Mouse (Mus musculus) CD4-positive, CD25-positive, alpha-beta regulatory T cell, adult 2 months (primary cell): Measurements from ENCODE around the gene Tprkb.
A peak's percentile ranks its signal among the peaks of the same experiment; 100 is the strongest.
"Not testable (repeated sequence)": the region's sequence is repeated elsewhere in the genome, so short reads cannot be mapped to it uniquely, and the experiment has no call there.

Source experiments
- DNase-seq: peaks from one replicate; pipeline ENCODE4 v3.0.0-alpha.2; 2012; ENCODE audit warnings: low read depth, low spot score

Gene Tprkb

GRCm38 (mm10) chr6:85911587-85911986 lies at the start of gene Tprkb:
Tprkb (plus strand) TSS chr6:85911865.
- DNase-seq: no peak

DNA sequence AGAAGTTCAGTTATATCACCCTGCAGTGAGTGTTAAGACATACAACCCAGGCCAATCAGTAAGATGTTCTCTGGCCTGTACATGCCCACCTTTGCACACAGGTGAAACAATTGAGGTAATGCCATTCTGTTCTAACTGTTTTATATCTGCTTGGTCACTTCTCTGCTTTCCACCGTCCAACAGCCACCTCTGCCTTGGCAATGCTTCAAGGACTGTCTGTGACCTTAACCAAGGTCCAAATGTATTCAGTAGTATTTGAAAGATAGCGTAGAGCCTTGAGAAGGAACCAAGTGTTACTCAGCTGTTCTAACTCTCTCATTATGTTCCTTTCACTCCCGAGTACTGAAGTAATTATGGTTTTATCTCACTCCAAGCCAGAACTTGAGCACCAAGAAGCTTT lies 49.1 kb upstream of the Tprkb start:
- DNase-seq: no peak

GRCm38 (mm10) chr6:85863136-85863535 lies 48.5 kb upstream of the Tprkb start:
- DNase-seq: no peak

GRCm38 (mm10) chr6:85863840-85864239 lies 47.8 kb upstream of the Tprkb start:
- no peak for DNase-seq

GRCm38 (mm10) chr6:85864900-85865639 lies 46.6 kb upstream of the Tprkb start:
- DNase-seq: not testable (repeated sequence)

DNA sequence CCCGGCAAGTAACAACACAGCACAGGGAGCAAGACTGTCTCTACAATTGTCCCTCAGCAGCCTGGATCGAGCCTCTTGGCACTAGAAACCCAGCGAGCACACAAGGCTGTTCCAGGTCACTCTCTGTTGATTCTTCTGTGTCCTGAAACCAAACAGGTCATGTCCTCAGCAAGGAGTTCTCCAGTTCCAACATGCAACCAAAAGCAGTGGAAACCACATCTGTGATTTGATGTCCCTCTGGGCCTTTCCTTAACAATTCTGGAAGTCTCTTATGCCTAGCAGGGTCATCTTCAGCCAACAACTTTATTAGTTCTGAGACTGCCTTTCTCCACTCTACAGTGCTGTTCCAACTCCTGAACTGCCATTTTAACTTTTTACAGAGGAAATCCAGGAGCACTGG lies 45.5 kb upstream of the Tprkb start:
- DNase-seq: not testable (repeated sequence)

DNA sequence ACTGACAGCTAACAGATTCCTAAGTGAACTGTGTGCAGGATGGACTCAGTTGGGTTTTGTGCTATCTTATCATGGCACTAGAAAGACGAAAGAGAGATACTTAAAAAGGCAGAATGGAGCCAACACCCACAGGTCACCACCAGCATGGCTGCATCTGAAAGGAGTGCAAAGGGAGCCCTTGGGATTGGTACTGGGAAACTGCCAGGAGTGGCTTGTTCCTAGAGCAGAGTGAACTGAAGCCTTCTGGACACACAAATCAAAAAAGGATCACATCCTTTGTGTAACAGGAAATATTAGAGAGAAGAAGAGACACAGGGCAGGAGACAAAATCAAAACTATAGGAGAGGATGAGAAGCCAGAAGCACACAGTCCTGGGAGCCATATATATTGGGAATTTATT lies 44.7 kb upstream of the Tprkb start:
- DNase-seq: not testable (repeated sequence)

GRCm38 (mm10) chr6:85867726-85868690 lies 43.7 kb upstream of the Tprkb start:
- no peak for DNase-seq

GRCm38 (mm10) chr6:85869006-85869405 lies 42.7 kb upstream of the Tprkb start, which contains the start of gene Nat8f2:
Nat8f2 (minus strand) TSS chr6:85869158.
- not testable (repeated sequence) for DNase-seq

GRCm38 (mm10) chr6:85883246-85883645 lies 28.4 kb upstream of the Tprkb start:
- not testable (repeated sequence) for DNase-seq

GRCm38 (mm10) chr6:85884311-85884710 lies 27.4 kb upstream of the Tprkb start:
- no peak for DNase-seq

- DNase-seq: no peak
Observed at GRCm38 (mm10) chr6:85888961-85889360, 22.7 kb upstream of the Tprkb start.

GRCm38 (mm10) chr6:85895061-85895648 lies 16.5 kb upstream of the Tprkb start:
- DNase-seq: peak; percentile 23

DNA sequence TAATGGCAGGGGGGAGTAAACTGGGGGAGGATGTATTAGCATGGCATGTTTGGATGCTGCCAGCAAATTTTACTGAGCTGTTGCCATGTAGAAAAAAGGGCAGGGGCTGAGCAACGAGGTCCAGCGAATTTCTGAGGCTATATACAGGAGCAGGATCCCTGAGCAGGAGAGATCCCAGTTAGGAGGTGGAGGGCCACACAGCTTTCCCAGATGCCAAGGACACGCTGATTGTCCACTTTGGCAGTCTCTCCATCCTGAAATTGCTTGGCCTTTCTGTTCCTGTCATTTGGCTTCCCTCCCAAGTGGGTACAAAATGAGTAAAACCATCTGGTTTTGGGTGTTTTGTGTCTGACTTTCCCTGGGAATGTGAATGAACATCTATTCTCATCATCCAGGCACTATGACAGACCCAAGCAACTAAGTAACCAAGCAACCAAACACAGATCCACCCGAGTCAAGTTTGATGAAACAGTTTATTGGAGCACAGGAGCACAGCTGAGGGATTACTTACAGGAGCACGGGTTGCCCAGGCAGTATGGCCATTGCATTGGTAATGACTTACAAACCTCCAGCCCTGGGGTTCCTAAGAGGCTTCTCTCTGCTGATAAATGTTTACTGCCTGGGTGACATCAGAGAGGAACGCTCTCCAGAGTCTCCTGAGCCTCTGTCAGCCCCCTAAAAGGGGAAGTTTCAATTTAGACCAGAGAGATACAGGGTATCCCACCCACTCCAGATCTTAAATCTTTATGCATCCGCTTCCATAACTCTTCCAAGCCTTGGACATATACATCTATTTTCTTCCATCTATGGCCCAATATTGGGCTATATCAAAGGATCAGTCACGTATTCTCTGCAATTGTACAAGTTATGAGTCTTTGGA lies 12.8 kb upstream of the Tprkb start:
- DNase-seq: not testable (repeated sequence)

DNA sequence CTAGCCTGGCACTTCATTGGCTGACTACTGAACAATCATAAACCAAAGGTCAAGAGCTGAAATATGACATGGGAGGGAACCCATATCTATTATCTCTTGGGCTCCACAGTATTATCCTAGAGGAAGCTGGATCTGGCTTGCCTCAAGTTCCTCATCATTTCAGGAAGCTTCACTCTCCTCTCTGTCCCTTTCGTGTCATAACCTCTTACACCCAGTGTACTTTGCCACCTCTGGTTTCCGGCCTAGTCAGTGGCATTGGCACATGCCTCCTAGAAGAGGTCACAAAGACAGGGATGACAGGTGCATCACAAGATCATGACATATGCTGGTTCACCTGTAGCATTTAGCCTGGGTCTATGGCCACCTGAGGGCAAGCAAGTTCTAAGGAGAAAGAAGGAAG lies 9.4 kb upstream of the Tprkb start:
- no peak for DNase-seq

DNA sequence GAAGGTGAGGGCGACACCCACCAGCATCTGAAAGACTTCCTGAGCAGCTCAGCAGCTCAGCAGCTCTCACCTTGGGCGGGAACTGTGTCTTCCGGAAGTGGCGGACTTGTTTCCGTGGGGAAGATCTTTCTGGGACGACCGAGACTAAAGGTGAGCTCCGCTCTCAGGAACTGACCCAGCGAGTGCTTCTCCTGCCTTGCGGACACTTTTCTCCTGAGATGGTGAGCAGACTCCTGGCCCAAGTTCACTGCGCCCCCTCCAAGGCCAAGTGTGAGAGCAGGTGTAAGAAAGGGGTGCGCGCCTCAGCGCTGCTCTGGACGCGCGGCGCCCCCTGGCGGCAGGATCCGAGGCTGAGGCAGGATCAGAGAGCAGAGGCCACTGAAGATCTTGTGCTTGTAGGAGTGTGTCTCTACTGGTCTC lies 7.0 kb upstream of the Tprkb start, which contains the start of gene Nat8f4:
Gene Nat8f4, minus strand, starts transcription at position 243 of the 420 bp plus-strand sequence.
- DNase-seq: peak; percentile 77

- DNase-seq: not testable (repeated sequence)
Observed at GRCm38 (mm10) chr6:85906911-85907351, 4.7 kb upstream of the Tprkb start.

- DNase-seq: no peak
Observed at GRCm38 (mm10) chr6:85908341-85908740, 3.3 kb upstream of the Tprkb start.

DNA sequence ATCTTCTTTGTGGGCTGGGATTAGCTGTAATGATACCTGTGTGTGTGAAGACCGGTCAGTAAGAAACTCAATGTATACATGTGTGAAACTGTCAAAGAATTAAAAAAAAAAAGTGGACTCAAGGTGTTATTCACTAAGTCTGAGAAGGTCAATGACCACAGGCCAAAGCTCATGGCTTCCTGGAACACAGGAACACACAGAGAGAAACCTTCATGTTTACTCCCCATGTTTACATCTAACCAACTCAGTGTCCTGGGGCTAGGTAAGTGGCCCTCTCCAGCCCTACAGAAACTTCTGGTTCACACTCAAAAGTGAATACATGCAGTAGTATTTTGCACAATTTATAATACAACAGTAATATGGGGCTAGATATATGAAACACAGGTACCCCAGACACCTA lies 2.0 kb upstream of the Tprkb start:
- DNase-seq: no peak

DNA sequence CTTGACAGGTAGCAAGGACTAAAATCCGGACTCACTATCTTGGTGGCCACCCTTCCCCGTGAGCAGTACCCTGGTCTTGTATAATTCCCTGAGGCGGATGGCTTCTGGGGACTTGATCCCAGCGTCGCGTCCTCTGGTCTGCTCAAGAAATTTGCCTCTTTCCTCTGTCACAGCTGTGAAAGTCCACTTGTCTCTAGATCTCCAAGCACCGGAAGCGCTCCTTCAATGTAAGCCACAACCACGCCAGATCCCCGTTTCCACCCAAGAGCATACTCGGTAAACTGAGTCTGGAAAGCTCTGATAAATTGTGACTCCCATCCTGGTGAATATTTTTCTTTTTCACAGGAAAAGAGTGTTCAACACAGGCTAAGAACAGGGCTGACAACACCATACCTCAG lies 3.5 kb downstream of the Tprkb start:
- peak; percentile 46 for DNase-seq
